Mouse (Mus musculus) midbrain, embryonic 13.5 days (tissue): ENCODE data around the gene Rab3gap2. TPM values are rescaled to one million over a fixed set of nuclear protein-coding genes. Genes with fewer than 3 reads are reported as not detected.
A peak's percentile ranks its signal among the peaks of the same experiment; 100 is the strongest.
"Not testable (repeated sequence)": the region's sequence is repeated elsewhere in the genome, so short reads cannot be mapped to it uniquely, and the experiment has no call there.

Experiments
- ATAC-seq: fragments of 200-750 bp; cut with Nextera tagmentation; 2 replicates; pipeline ENCODE4 v1.8.0; 2017; ENCODE audit warnings: mild to moderate bottlenecking, moderate TSS enrichment, moderate library complexity
- H3K27ac ChIP-seq: fragments of 300-500 bp; sonication (generic); 2 replicates; pipeline ENCODE4 v1.5.1; 2015; ENCODE audit warnings: inconsistent platforms, mild to moderate bottlenecking, moderate library complexity
- H3K27me3 ChIP-seq: fragments of 300-500 bp; sonication (generic); 2 replicates; pipeline ENCODE4 v1.6.1; 2015; ENCODE audit warnings: mild to moderate bottlenecking, inconsistent platforms
- H3K36me3 ChIP-seq: fragments of 300-500 bp; sonication (generic); 2 replicates; pipeline ENCODE4 v1.6.1; 2015; ENCODE audit warnings: mild to moderate bottlenecking, inconsistent platforms
- H3K4me1 ChIP-seq: fragments of 300-500 bp; sonication (generic); replicated peaks from 2 replicates; pipeline ENCODE4 v1.6.1; 2015; ENCODE audit warnings: inconsistent platforms
- H3K4me2 ChIP-seq: fragments of 300-500 bp; sonication (generic); replicated peaks from 2 replicates; pipeline ENCODE4 v1.6.1; 2015; ENCODE audit warnings: moderate library complexity, mild to moderate bottlenecking, inconsistent platforms
- H3K4me3 ChIP-seq: fragments of 300-500 bp; sonication (generic); replicated peaks from 2 replicates; pipeline ENCODE4 v1.5.1; 2015; ENCODE audit warnings: mild to moderate bottlenecking, inconsistent platforms
- H3K9ac ChIP-seq: fragments of 300-500 bp; sonication (generic); replicated peaks from 2 replicates; pipeline ENCODE4 v1.6.1; 2015; ENCODE audit warnings: mild to moderate bottlenecking, inconsistent platforms
- H3K9me3 ChIP-seq: fragments of 300-500 bp; sonication (generic); 2 replicates; pipeline ENCODE4 v1.6.1; 2016; ENCODE audit warnings: mild to moderate bottlenecking, inconsistent platforms
- WGBS: fragments of 180-500 bp; shearing (Covaris S2); methylation state at CpG from one replicate; pipeline ENCODE4 v1.1.7; 2015; 5-methylcytosine and 5-hydroxymethylcytosine counted together
- polyA plus RNA-seq: library from polyadenylated mRNA; unstranded; fragments of >200 nt; fragmentation: Nextera tagmentation; extraction: Ambion mirVana; gene quantifications from 2 replicates; pipeline ENCODE4 v1.2.1, GENCODE M21; 2015

Gene Rab3gap2
- polyA plus RNA-seq, 1 experiment from 2014 or later = 23.6 TPM

DNA sequence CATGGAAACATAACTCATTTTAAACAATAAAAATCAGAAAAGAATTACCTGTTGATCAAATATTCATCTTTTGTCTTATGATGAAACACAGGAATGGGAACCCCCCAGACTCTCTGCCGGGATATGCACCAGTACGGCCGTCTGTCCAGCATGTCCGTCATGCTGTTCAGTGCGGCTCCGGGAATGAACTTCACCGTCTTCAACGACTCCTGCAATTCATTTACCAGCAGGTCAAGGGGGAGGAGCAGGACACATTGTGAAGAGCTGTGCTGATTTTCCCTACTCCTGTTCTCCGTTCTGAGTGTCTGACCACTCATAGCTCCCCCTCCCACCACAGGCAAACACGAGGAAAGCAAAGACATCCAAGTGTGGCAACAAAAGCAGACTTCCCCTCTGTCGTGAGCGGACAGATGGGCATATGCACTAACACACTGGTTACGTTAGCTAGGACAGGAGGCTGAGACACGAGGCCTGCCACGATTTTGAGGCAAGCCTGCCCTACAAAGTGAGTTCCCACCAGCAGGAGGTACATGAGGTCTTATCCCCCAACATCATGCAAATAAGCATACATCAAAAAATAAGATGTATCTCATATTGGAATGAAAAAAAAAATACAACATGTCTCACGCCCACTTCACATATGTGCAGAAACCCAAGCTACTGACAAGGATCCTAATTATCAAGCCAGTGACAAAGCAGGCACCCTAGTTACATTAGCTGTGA, 112.1 kb downstream of the Rab3gap2 start:
- no peaks in the 10 kb centered on the region for H3K27me3 ChIP-seq
- no peaks in the 10 kb centered on the region for H3K9me3 ChIP-seq
- ATAC-seq = no peak
- no peak overlapping the region for H3K4me3 ChIP-seq
- no peaks in the 10 kb centered on the region for H3K4me1 ChIP-seq
- no peak overlapping the region for H3K27ac ChIP-seq
- no peak overlapping the region for H3K9ac ChIP-seq
- WGBS = 92% methylated on average over 16 of the region's 16 CpGs
- H3K36me3 ChIP-seq = peaks cover 81% of the 10 kb centered on the region
- no peak overlapping the region for H3K4me2 ChIP-seq

GRCm38 (mm10) chr1:185327754-185328345, 123.9 kb downstream of the Rab3gap2 start:
- ATAC-seq, H3K9ac ChIP-seq, H3K27ac ChIP-seq, H3K9me3 ChIP-seq, H3K27me3 ChIP-seq: not testable (repeated sequence)
- H3K4me1 ChIP-seq = peaks cover 23% of the 10 kb centered on the region
- WGBS = 59% methylated on average over 3 of the region's 3 CpGs
- H3K4me3 ChIP-seq = peak overlapping the region; percentile 78
- H3K4me2 ChIP-seq = peak overlapping the region; percentile 73
- H3K36me3 ChIP-seq = peaks cover 38% of the 10 kb centered on the region

DNA sequence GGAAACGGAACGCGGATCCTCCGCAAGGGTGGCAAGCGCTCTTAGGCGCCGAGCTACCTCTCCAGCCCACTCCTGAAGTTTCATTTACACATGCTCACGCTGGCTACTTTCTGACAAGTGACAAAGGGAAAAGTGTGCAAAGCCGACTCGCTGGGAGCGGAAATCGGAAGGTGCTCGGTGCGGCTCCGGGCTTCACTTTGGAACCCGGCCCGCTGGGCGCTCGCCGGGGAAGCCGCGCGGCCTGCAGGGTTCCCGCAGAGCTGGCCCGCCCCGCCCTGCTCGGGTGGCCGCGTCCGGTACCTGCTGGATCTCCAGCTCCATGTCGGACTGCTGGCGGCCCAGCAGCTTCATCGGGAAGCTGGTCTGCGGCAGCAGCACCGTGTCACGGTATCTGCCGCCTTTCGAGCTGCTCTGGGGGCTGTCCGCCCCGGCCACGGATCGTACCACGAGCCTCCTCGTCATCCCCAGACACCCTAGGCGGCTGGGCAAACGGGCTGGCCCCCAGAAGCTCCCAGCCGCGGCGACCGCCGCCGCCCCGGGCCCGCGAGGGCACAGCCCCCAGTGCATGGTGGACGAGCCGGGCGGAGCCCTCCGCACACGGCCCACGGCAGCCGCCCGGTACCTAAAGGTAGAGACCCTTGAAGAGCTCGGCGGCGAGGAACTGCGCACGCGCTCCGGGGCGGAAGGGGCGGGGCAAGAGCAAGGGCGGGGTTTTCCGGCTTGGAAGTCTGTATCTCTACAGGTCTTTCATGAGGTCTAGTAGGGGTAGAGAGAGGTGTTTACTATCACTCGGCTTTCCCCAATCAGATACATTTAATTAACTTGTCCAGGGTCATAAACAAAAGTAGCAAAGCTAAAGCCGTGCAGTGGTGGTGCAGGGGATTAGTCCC, 125.0 kb downstream of the Rab3gap2 start, which contains the start of gene Iars2:
TSS of gene Iars2 (minus strand) at position 676 of the 890 bp plus-strand sequence.
- Histone ChIP-seq H3K36me3 (peaks cover 27% of the 10 kb centered on the region), H3K27ac (peak within 1 kb of the TSS; percentile 89), H3K4me1 (peaks cover 34% of the 10 kb centered on the region), H3K4me2 (peak within 1 kb of the TSS; percentile 73), H3K27me3 (no peaks in the 10 kb centered on the region), H3K9ac (peak within 1 kb of the TSS; percentile 79), H3K9me3 (no peaks in the 10 kb centered on the region), H3K4me3 (peak within 1 kb of the TSS; percentile 78)
- WGBS = under 1% methylated on average over 76 of the region's 76 CpGs
- peak; percentile 93 for ATAC-seq

DNA sequence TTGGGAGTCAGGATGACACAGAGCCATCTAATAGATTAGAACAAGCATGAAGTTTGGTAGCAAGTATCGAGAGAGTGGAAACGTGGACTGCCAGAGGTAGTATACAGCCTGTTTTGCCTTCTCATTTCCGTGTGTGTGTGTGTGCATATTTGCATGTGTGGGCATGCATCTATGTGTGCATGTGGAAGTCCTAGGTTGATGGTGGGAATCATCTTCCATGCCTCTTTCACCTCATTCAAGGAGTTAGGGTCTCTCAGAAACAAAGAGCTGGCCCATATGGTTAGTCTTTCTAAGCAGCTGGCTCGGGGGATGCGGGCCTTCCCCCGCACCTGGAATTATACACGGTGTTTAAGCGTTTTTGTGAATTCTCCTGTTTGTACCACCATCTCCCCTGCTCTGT, 125.9 kb downstream of the Rab3gap2 start:
- peaks cover 39% of the 10 kb centered on the region for H3K4me1 ChIP-seq
- peak overlapping the region; percentile 73; the same call in 1 of the 2 replicates for H3K4me2 ChIP-seq
- H3K4me3 ChIP-seq = no peak overlapping the region
- no peak overlapping the region for H3K9ac ChIP-seq
- H3K36me3 ChIP-seq = peaks cover 20% of the 10 kb centered on the region
- no peak for ATAC-seq
- 92% methylated on average over 8 of the region's 8 CpGs for WGBS
- no peaks in the 10 kb centered on the region for H3K9me3 ChIP-seq
- no peaks in the 10 kb centered on the region for H3K27me3 ChIP-seq
- H3K27ac ChIP-seq = no peak overlapping the region

DNA sequence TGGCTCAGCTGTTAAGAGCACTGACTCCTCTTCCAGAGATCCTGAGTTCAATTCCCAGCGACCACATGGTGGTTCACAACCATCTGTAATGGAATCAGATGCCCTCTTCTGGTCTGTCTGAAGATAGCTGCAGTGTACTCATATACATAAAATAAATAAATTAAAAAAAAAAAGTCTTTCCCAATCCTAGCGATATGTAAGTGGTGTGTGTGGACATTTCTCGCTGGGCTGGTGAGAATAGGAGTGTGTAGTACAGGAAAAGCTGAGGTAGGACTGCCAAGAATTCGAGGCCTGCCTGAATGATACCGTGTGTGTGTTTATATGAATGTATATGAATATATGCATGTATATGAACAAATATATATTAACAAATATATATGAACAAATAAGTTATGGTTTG, 127.4 kb downstream of the Rab3gap2 start:
- Histone ChIP-seq H3K9ac (no peak overlapping the region; the same call in 1 of the 2 replicates), H3K27ac (peak overlapping the region; percentile 85; the same call in 1 of the 2 replicates)
- WGBS = 52% methylated on average over 5 of the region's 5 CpGs

DNA sequence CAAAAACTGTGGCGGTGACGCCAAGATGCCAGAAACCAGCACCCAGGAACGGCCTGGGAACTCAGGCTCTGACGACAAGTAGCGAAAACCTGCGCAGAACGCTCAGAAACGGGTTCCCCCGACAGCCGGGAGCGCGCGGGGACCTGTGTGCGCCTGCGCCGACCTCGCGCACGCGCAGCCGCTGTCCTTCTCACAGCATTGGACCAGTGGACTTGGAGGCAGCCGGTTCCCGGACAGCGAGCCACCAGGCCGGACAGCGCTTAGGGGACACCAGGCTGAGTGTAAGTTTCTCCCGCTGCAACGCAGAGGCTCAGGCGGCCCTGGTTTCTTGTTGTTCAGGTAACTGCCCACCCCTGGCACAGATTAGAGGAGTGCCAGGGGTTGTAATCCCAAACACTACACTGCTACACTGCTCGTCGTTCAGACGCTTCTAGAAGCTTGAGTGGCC, 128.1 kb downstream of the Rab3gap2 start, which contains the start of gene Bpnt1:
TSS of gene Bpnt1 (plus strand) at position 167 of the 448 bp plus-strand sequence.
- peaks cover 3% of the 10 kb centered on the region for H3K36me3 ChIP-seq
- peak within 1 kb of the TSS; percentile 60 for H3K4me2 ChIP-seq
- H3K4me3 ChIP-seq = peak within 1 kb of the TSS; percentile 69
- WGBS = under 1% methylated on average over 32 of the region's 32 CpGs
- peak within 1 kb of the TSS; percentile 82 for H3K9ac ChIP-seq
- H3K27ac ChIP-seq = peak within 1 kb of the TSS; percentile 85
- no peaks in the 10 kb centered on the region for H3K27me3 ChIP-seq
- ATAC-seq = peak; percentile 81
- peaks cover 50% of the 10 kb centered on the region for H3K4me1 ChIP-seq
- no peaks in the 10 kb centered on the region for H3K9me3 ChIP-seq

More for the DNA sequence above, 127.4 kb downstream of the Rab3gap2 start:
- no peaks in the 10 kb centered on the region for H3K27me3 ChIP-seq
- H3K4me2 ChIP-seq = peak overlapping the region; percentile 60
- H3K4me3 ChIP-seq = peak overlapping the region; percentile 69
- no peaks in the 10 kb centered on the region for H3K9me3 ChIP-seq
- H3K4me1 ChIP-seq = peaks cover 50% of the 10 kb centered on the region
- H3K36me3 ChIP-seq = peaks cover 9% of the 10 kb centered on the region
- ATAC-seq = no peak

GRCm38 (mm10) chr1:185333651-185334050, 129.7 kb downstream of the Rab3gap2 start:
- WGBS = 94% methylated on average over 5 of the region's 5 CpGs
- no peak overlapping the region for H3K9ac ChIP-seq
- H3K4me3 ChIP-seq = no peak overlapping the region
- H3K27ac ChIP-seq = no peak overlapping the region
- no peaks in the 10 kb centered on the region for H3K9me3 ChIP-seq
- no peak for ATAC-seq
- no peaks in the 10 kb centered on the region for H3K27me3 ChIP-seq
- peaks cover 42% of the 10 kb centered on the region for H3K4me1 ChIP-seq
- peaks cover 4% of the 10 kb centered on the region for H3K36me3 ChIP-seq
- no peak overlapping the region for H3K4me2 ChIP-seq

- no peak overlapping the region for H3K4me2 ChIP-seq
- no peaks in the 10 kb centered on the region for H3K27me3 ChIP-seq
- ATAC-seq = no peak
- 93% methylated on average over 4 of the region's 4 CpGs for WGBS
- no peaks in the 10 kb centered on the region for H3K9me3 ChIP-seq
- H3K4me3 ChIP-seq = no peak overlapping the region
- H3K9ac ChIP-seq = no peak overlapping the region
- no peak overlapping the region for H3K27ac ChIP-seq
- H3K4me1 ChIP-seq = peaks cover 41% of the 10 kb centered on the region
- H3K36me3 ChIP-seq = peaks cover 8% of the 10 kb centered on the region
Observed at GRCm38 (mm10) chr1:185334136-185334535, 130.2 kb downstream of the Rab3gap2 start.

DNA sequence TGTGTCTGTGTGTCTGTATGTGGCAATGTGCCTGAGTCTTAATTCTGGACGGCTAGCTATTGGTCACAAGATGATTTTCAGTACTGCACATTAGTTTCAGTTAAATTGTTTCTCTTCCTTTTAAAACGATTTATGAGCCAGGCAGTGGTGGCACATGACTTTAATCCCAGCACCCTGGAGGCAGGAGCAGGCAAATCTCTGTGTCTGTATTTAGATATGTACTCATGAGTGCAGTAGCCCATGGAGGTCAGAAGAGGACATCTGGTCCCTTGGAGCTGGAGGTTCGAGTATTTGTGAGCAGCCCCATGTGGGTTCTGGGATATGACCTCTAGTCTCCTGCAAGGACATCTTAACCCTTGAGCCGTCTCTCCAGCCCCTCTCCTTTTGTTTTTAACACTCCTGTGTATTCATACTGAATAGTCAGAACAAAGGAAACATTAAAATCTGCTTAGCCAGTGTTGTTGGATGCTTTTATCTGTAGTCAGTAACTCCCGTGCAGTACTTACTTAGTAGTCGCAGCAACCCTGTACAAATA, 131.4 kb downstream of the Rab3gap2 start:
- no peak overlapping the region for H3K27ac ChIP-seq
- no peak overlapping the region for H3K4me3 ChIP-seq
- peaks cover 36% of the 10 kb centered on the region for H3K4me1 ChIP-seq
- peaks cover 17% of the 10 kb centered on the region for H3K36me3 ChIP-seq
- H3K9ac ChIP-seq = no peak overlapping the region
- H3K27me3 ChIP-seq = no peaks in the 10 kb centered on the region
- no peaks in the 10 kb centered on the region for H3K9me3 ChIP-seq
- no peak for ATAC-seq
- WGBS = 68% methylated on average over 6 of the region's 6 CpGs
- no peak overlapping the region for H3K4me2 ChIP-seq
